Mouse (Mus musculus) embryonic fibroblast, embryonic 13.5 days (primary cell): ENCODE data around the gene Cdc42bpg.

ENCODE experiments used
- CTCF ChIP-seq: IDR thresholded peaks from 2 replicates; pipeline ENCODE4 v1.5.1; 2011; ENCODE audit warnings: mild to moderate bottlenecking, control low read depth, low read length, moderate library complexity, borderline replicate concordance; ENCODE audit not compliant: insufficient read depth
- POLR2A ChIP-seq: IDR thresholded peaks from 2 replicates; pipeline ENCODE4 v1.6.1; 2011; ENCODE audit warnings: low read depth, mild to moderate bottlenecking, control low read depth, low read length, moderate library complexity

GRCm38 (mm10) chr19:6268670-6269132 is 37.6 kb upstream of the Cdc42bpg start:
- TF ChIP-seq CTCF: no peak
- TF ChIP-seq POLR2A: no peak
